Mouse (Mus musculus) cerebellum, postnatal 4 days (tissue): ENCODE measurements around the gene Fndc3b.

Experiments
- DNase-seq, 2 experiments: peaks; one replicate each; pipeline ENCODE4 v3.0.0; 2022; ENCODE audit warnings: low spot score in 2 of 2, mixed read lengths in 1 of 2

Fndc3b gene

DNA sequence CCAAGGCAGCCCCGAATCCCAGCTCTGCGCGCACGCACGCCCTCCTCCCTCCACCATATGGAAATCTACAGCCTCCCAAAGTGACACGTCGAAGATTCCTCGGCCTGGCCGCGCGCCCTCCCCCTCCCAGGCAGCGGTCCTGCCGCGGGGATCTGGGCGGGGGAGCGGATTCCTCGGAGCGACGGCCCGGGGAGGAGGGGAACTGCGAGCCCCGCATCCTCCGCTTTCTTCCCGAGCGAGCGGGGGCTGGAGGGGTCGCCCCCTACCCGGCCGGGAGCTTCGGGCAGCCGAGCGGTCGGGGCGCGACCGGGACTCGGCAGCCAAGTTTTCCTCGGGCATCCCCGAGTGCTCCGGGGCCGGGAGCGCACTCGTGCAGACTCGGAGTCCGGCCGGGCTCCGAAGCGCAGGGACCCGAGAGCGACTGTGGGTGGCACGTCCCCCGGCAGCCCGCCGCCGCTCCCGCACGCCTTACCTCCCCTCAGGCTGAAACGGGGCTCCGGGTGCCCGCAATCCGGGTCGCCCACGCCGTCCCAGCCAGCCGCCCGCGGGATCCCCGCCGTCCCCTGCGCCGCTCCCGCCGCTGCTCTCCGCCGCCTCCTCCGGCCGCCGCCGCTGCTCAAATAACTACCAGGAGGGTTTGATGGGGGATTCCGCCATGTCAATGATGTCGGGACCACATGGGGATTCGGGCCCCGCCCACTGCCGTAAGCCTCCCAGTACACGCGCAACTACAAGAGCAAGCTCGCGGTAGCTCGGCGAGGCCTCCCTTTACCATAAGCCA is at the start of gene Fndc3b:
Fndc3b (minus strand) TSS at position 660 of the 781 bp plus-strand sequence.
- DNase-seq = peak; percentile 81 to 91

DNA sequence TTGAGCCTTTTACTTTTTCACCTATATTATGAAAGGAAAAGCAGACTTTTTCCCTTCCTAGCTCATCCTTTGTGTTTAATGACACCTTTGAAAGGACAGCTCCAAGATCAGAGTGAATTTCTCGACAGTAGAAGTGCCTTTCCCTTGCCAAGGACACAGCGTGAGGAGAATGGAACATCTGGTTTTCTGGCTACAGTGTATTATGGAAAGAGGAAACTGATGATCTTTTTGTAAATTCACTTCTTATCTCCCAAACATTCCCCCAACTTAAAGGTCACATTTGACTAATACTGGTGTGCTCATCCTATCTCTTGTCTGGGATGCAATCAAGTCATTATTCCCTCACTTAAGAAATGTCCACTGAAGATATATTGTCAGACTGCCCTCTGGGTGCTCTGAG is 49.2 kb upstream of the Fndc3b start:
- no peak for DNase-seq

DNA sequence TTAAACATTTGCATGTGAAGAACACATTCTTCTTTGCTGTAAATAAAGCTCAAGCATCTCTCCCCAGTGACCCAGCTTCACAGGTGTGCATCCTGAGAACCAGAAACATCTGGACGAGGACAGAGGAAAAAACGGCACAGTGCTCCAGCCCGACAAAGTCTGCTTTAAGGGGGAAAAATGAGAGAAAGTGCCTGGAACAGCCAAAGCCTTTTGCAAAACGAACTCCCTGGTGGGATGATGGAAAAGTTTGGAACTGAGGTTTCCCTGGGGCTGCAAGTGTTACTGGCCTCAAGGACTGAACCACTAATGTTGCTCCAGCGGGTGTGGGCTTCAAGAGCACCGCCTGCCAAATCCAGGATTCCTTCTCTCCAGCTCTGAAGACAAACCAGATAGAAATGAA is 47.9 kb upstream of the Fndc3b start:
- DNase-seq = no peak

DNA sequence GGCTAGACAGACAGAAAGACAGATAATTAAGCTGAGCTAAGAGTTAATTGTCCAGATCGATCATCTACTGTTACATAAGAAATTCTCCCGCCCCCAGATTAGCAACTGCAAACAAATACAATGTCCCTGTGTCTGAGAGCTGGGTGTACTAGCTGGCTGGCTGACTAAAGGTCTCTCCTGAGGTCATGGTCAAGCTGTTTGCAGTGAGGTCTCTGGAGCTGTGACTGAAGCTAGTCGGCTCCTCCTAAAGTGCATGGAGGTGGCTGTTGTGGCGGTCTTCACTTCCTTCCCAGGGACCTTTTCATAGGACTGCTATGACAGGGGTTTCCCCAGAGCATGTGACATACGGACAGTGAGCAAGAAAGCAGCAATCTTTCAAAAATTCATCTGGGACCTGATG is 40.5 kb upstream of the Fndc3b start:
- DNase-seq = no peak

DNA sequence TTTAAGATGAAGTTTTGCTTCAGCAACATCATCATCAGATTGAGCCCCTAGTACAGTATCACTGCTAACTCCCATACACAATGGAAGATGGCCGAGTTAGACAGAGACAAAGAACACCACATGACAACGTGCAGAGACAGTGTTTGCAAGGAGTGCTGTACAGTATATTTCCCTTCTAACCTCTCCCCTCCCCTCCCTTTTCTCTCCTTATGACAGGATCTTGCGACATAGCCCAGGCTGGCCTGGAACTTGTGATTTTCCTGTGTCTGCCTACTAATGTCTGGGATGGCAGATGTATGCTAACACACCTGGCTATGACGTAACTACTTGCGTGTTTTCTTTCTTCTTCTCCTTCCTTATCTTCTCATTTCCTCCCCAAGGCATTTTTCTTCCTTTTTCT is 40.0 kb upstream of the Fndc3b start:
- DNase-seq = no peak

DNA sequence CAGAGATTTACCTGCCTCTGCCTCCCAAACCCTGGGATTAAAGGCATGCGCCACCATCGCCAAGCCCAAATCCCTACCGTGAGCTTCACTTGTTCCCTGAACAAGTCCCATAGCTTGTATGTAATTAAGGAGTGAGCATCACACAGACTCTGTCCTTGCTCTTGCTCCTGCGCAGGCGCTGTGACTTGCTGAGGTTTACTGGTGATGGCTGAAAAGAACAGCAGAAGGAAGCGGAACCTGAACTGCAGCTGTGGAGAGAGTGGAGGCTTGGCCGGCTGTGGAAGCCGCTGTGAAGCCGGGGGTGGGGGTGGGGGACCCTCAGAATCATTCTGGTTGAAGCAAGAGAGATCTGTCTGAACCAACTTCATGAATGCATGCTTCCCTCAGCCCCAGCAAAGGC is 34.5 kb upstream of the Fndc3b start:
- no peak for DNase-seq

DNA sequence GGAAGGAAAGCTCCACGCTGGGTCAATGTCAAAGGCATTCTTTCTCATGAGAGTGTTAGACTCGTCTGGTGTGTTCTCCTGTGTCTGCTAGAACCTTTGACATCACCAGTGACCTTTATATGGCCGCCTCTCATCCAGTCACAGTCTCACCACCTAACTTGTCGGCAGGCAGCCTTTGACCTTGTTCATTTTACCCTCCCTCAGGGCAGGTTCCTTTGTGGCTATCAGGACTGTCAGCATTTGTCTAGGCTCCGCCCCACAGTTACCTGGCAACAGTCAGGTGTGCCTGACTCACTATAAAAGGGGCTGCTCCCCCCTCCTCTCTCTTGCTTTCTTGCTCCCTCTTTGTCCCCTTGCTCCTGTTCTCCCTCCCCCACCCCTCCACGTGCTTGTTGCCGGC is 33.6 kb upstream of the Fndc3b start:
- no peak for DNase-seq

DNA sequence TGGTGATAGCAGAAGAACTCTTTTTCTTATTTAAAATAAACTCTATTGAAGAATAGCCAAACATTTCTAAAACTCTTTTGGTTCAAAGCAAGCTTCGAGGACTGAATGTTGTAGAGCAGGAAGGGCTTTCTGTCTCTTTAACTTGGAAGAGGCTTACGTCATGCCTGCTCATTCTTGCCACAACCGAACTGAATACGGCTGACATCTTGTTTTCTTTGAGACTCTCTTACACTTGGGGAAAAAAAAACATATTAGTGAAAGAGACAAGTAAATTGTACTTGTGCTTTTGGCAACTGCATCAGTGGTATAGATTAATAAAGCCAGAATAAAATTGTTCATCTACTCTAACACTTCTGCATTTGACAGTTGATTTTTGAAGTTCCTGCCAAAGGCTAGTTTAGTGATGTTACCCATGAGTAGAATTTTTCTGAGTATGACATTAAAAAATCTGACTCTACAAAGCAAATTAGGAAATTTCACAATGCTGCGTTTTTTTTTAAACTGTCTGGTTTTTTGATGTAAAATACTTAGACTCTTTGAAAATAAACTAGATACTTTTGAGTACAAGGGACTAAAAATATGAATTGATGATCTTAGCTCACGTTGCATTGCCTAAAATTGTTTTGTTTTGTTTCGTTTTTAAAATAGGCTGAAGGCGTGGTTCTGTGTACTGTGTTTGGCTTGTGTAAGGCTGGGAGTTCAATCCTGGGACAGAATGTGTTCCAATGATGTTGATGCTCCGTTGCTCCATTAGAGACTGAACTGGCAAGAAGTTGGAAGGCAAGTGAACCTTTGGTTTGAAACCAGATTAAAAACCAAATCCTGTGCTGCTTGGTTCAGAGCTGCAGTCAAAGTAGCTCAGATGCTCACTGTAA is 32.4 kb upstream of the Fndc3b start:
- DNase-seq = no peak

DNA sequence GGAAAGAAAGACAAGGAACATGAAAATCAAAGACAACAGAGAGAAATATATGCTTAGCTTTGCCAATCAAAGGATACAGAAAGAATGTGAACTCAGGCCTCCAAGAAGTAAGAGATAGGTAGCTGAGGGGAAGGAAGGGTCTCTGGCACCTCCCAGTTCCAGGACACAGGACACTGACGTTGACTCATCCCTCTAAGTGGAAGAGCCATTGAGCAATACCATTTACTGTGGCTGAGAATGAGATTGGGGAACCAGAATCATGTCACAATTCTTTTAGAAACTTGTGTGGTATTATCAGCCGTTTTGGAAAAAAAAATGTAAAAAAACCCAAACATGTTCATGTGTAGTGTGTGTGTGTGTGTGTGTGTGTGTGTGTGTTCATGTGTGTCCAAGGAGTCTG is 31.0 kb upstream of the Fndc3b start:
- no peak for DNase-seq

DNA sequence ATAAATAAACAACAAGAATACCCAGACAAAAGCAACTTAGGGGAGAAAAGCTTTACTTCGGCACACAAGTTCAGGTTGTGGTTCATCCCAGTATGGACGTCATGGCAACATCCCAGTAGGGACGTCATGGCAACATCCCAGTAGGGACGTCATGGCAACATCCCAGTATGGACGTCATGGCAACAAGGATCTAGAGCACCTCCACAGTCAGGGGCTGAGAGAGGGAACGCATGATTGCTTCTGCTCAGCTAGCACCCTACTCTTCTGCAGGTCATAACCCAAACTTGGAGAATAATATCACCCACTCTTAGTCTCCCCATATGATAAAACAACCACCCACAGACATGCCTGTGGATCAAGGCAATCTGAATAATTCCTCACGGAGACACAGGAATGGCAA is 29.0 kb upstream of the Fndc3b start:
- DNase-seq = no peak

DNA sequence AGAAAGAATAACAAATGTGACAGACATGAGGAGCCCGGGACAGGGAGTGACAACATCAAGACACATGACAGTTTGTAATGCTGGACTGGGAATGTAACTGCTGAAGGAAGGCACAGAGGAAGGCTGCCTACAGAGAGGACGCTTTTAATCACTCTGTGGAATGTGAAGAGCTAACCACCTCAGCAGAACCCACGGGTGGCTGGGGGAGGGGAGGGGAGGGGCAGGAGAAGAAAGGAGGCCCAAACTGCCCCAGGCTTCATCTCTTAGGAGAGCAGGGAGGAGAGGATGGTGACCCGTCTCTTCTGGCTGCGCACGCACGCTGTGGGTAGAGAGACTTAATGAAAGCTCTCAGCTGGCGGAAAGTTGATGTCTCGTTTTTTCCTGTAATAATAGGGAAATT is 25.1 kb upstream of the Fndc3b start:
- no peak for DNase-seq

DNA sequence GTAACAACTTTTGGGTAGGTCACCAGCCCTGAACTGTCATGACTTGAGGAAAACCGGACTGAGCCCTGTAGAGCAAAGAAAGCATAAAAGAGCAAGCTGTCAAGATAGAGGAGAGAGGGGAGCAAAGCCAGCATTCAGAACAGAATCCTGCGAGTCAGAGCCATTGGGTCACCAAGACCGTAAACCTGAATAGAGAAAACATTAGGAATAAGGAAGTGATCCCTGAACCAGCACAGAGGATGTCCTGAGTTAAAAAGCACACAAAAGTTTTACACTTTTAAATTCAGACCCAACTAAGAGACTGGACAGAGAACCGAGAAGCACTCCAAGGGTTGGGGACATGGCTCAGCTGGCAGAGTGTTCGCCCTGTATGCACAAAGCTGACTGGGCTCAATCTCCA is 24.0 kb upstream of the Fndc3b start:
- DNase-seq = no peak

DNA sequence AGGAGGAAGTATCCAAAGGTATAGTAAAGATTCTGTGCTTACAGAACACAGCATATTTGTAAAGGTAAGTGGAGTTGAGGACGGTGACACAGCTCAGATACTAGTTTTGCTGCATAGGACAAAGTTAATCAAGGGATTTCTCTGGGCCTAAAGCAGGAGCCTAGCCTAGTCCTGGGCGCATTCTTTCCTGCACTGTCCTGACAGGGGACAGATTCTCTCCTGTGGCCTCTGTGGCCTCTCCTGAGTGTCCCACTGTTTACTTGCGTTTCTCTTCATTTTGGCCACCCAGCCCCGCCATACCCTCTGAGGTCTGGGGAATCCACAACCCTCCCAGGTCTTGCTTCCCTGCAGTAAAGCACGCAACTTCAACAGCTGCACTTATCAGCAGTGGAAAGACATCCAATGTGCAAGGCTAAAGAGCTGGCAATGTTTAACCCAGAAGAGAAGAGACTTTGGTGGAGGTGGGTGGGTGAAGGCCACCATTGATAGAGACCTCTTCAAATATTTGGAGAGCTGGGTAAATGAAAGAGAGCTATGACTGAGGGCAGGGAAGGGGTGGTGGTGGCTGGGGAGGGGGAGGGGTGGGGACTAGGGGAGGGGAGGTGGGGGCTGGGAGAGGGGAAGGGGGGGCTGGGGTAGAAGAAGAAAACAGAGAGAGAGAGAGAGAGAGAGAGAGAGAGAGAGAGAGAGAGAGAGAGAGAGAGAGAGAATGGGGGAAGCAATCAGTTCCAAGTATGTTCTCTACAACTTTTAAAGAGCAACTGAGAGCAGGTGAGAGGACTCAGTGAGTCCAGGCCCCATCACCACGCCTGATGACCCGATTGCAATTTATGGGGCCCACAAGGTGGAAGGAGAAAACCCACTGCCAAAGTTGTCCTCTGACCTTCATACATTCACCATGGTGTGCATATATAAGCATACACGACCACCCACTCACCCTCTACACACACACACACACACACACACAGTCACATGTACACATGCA is 18.0 kb upstream of the Fndc3b start:
- DNase-seq = no peak

DNA sequence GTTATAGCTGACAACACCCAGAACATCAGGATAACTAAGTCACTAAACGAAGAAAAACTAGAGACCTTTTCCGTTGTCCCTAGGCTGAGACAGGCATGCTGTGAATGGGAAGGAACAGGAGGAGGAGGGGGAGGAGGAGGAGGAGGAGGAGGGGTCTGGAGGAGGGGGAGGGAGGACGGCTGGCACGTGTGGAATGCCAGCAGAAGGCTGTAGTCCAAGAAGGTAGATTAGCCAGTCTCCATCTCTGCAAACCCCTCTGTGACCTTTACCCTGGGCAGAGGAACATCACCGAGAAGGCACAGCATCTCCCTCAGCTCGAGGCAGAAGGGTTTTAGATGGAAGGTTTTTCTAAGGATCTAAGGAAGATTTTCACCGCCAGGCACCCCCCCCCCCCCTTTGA is 17.1 kb upstream of the Fndc3b start:
- no peak for DNase-seq

DNA sequence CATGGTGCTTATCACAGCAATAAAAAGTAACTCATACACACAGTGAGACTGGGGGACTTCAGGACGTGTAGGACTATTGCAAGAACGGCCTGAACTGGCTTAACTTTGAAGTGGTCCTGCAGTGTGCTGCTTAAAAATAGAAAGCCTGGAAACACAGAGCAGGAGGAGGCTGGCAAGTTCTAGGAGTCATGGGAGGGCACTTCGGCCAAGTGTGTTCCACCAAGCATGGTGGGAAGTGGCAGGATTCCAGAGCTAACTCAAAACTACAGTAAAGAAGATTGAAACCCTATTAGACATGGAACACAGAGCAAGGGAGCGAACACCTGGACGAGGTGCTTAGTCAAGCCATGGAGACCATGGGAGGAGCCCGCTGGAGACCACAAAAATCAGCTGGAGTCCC is 14.6 kb upstream of the Fndc3b start:
- no peak for DNase-seq

DNA sequence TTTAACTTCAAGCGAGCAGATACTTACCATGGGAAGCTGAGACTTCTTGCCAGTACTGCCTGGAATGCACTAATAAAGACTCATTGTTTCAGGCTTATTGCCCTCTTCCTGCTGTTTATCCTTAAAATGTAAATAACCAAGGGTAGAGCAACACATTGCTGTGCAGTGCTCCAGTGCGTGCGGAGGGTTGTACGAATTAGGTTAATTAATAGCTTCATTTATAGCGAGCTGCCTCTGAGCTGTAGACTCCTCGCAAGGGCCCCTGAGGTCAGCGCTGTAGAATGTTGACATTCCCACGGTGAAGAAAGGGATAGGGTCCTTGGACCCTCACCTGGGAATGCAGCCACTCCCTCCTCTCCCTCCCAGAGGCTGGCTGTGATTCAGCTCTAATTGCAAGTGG is 13.1 kb upstream of the Fndc3b start:
- no peak for DNase-seq

DNA sequence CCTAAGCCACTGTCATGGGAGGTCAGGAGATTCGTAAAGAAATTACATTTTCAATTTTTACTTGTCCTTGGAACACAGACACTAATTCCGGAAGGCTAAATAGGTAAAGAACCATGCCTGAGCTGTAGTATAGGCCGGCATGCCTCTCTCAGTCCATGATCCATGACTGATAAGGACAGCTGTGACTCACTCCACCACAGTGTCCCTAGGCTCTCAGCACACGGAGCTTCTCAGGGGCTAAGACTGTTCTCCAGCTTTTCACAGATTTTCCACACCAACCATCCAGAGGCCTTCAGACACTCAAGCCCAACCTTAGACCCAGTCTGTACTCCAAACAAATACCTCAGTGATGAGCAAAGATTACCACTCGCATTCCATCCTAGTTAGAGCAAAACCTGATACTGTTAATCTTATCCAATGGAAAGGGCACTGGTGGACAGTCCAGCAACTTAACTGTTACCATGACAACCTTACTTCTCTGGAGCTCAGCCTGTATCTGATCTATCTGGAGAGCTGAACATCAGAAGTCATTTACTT is 7.8 kb upstream of the Fndc3b start:
- DNase-seq = no peak

DNA sequence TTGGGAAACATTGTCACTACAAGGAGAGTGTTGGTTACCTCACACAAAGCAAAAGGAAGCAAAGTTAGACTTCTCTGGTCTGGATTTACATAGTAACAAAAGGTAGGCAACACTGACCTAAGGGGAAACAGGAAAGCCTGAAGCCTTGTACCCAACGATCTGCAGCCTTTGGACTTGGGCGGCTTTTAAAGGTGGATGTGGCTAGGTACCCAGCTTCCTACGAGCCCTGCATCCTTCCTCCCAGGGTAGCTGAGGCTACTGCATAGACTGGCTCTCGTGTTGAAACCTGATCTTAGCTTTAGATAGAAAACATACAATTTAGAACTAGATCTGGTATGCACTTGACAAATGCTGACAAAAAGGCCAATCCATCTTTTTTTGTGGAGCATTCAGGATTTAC is 2.9 kb upstream of the Fndc3b start:
- DNase-seq = no peak

DNA sequence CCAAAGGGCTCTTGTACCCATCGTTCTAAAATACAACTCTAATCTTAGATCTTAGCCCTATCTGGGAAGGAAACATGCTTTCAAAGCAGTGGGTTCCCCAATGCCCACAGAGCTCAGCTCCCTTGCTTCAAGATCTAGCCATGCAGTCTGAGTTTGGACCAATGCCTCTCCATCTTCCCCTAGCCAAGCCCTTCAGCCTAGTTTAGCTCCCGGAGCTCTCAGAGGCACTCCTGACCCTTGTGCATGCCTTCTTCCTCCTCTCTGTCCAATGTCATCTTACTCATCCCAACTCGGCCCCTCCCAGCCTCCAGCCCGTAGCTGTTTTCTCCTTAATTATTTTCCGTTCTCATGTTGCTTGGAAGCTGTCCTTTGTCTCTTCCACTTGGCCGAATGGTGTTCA is 1.3 kb upstream of the Fndc3b start:
- DNase-seq = no peak

DNA sequence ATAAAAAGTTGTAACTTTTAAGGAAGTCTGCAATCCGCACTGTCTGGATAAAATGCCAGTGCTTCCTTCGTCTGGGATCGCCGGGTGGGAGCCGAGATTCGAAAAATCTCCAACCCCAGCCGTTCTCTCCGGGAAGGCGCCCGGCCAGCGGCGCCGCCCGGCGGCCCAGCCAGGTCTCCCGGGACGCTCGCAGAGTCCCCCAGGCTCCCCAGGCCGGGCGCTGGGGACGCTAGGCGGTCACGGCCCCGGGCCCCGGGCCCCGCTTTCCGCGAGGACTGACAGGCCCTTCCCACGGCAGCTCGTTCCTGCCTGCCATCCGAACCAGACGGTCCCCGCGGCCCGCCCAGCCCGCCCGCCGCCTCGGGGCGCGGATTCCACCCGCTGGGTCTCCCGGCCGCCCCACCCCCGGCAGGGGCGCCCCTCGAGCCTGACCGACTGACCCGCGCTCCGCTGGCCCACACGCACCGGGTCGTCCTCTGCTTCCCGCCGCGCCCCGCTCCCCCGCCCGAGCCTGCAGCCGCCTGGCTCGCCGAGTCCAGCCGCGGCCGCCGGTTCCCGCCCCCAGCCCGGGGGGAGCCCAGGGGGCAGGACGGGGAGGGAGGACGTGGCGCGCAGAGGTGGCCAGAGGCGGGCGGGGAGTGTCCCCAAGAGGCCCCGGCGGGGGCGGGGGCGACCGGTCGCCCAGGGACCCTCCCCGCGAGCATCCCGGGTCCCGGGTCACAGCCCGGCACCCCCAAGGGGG is 1.0 kb downstream of the Fndc3b start:
- peak; percentile 35 for DNase-seq
